Mouse (Mus musculus): ENCODE results near the gene Vil1. TPM values are rescaled to one million over a fixed set of nuclear protein-coding genes. Genes with fewer than 3 reads are reported as not detected.

The Vil1 gene
- polyA plus RNA-seq, 1 experiment from 2014 or later, result 0.28 TPM

GRCm38 (mm10) chr1:74397268-74397918, 11.8 kb upstream of the Vil1 start:
- H3K36me3 ChIP-seq, result peaks cover 19% of the 10 kb centered on the region
- peak overlapping the region; percentile 86 for H3K4me2 ChIP-seq (replicated peaks)
- peak overlapping the region; percentile 44 for H3K4me3 ChIP-seq
- peaks cover 18% of the 10 kb centered on the region for H3K4me1 ChIP-seq
- H3K9ac ChIP-seq (replicated peaks), result peak overlapping the region; percentile 72
- H3K9me3 ChIP-seq, result no peaks in the 10 kb centered on the region
- peak overlapping the region; percentile 73 for H3K27ac ChIP-seq (replicated peaks)
- H3K27me3 ChIP-seq, result no peaks in the 10 kb centered on the region
- ATAC-seq (ENCODE audit: low FRiP score, low read depth), result peak; percentile 89
- under 1% methylated on average over 41 of the region's 41 CpGs for WGBS

- H3K9ac ChIP-seq (replicated peaks), result peak overlapping the region; percentile 72
- H3K36me3 ChIP-seq, result peaks cover 19% of the 10 kb centered on the region
- H3K27ac ChIP-seq (replicated peaks), result peak overlapping the region; percentile 73
- WGBS, result 5% methylated on average over 11 of the region's 11 CpGs
- ATAC-seq (ENCODE audit: low FRiP score, low read depth), result peak; percentile 42
- peaks cover 12% of the 10 kb centered on the region for H3K4me1 ChIP-seq
- H3K9me3 ChIP-seq, result no peaks in the 10 kb centered on the region
- peak overlapping the region; percentile 86 for H3K4me2 ChIP-seq (replicated peaks)
- peak overlapping the region; percentile 44 for H3K4me3 ChIP-seq
- H3K27me3 ChIP-seq, result no peaks in the 10 kb centered on the region
Observed at GRCm38 (mm10) chr1:74397919-74398451, 11.2 kb upstream of the Vil1 start.

- Histone ChIP-seq H3K27me3 (no peaks in the 10 kb centered on the region), H3K9ac (replicated peaks) (no peak overlapping the region), H3K4me1 (peaks cover 7% of the 10 kb centered on the region; the same call in 1 of the 2 replicates), H3K36me3 (no peaks in the 10 kb centered on the region), H3K9me3 (no peaks in the 10 kb centered on the region), H3K4me2 (replicated peaks) (no peak overlapping the region), H3K27ac (replicated peaks) (no peak overlapping the region), H3K4me3 (no peak overlapping the region)
- WGBS, result 80% methylated on average over 3 of the region's 3 CpGs
- no peak for ATAC-seq (ENCODE audit: low FRiP score, low read depth)
Observed at GRCm38 (mm10) chr1:74400531-74400930, 8.6 kb upstream of the Vil1 start.

GRCm38 (mm10) chr1:74401015-74401702, 8.0 kb upstream of the Vil1 start:
- Histone ChIP-seq H3K4me3 (no peak overlapping the region), H3K27me3 (no peaks in the 10 kb centered on the region), H3K4me2 (replicated peaks) (no peak overlapping the region), H3K4me1 (peaks cover 7% of the 10 kb centered on the region; the same call in 1 of the 2 replicates), H3K36me3 (no peaks in the 10 kb centered on the region), H3K9me3 (no peaks in the 10 kb centered on the region), H3K9ac (replicated peaks) (no peak overlapping the region), H3K27ac (replicated peaks) (no peak overlapping the region)
- 53% methylated on average over 16 of the region's 16 CpGs for WGBS
- no peak for ATAC-seq (ENCODE audit: low FRiP score, low read depth)

- H3K27me3 ChIP-seq, result no peaks in the 10 kb centered on the region
- ATAC-seq (ENCODE audit: low FRiP score, low read depth), result no peak
- H3K27ac ChIP-seq (replicated peaks), result no peak overlapping the region
- H3K4me1 ChIP-seq, result no peaks in the 10 kb centered on the region
- no peak overlapping the region for H3K9ac ChIP-seq (replicated peaks)
- no peaks in the 10 kb centered on the region for H3K36me3 ChIP-seq
- H3K4me2 ChIP-seq (replicated peaks), result no peak overlapping the region
- 91% methylated on average over 4 of the region's 4 CpGs for WGBS
- no peak overlapping the region for H3K4me3 ChIP-seq
- no peaks in the 10 kb centered on the region for H3K9me3 ChIP-seq
Observed at GRCm38 (mm10) chr1:74404206-74404605, 5.0 kb upstream of the Vil1 start.

GRCm38 (mm10) chr1:74411753-74412325, 2.7 kb downstream of the Vil1 start:
- H3K36me3 ChIP-seq, result no peaks in the 10 kb centered on the region
- WGBS, result 58% methylated on average over 2 of the region's 2 CpGs
- no peak for ATAC-seq (ENCODE audit: low FRiP score, low read depth)

GRCm38 (mm10) chr1:74412711-74413110, 3.5 kb downstream of the Vil1 start:
- no peaks in the 10 kb centered on the region for H3K9me3 ChIP-seq
- no peaks in the 10 kb centered on the region for H3K36me3 ChIP-seq
- no peak overlapping the region for H3K27ac ChIP-seq (replicated peaks)
- 84% methylated on average over 8 of the region's 8 CpGs for WGBS
- no peaks in the 10 kb centered on the region for H3K4me1 ChIP-seq
- ATAC-seq (ENCODE audit: low FRiP score, low read depth), result no peak
- no peak overlapping the region for H3K9ac ChIP-seq (replicated peaks)
- no peak overlapping the region for H3K4me2 ChIP-seq (replicated peaks)
- no peak overlapping the region for H3K4me3 ChIP-seq
- no peaks in the 10 kb centered on the region for H3K27me3 ChIP-seq

More at GRCm38 (mm10) chr1:74411753-74412325, 2.7 kb downstream of the Vil1 start:
- no peak overlapping the region for H3K4me3 ChIP-seq
- no peaks in the 10 kb centered on the region for H3K27me3 ChIP-seq
- H3K9ac ChIP-seq (replicated peaks), result no peak overlapping the region
- no peak overlapping the region for H3K27ac ChIP-seq (replicated peaks)
- no peaks in the 10 kb centered on the region for H3K9me3 ChIP-seq
- no peak overlapping the region for H3K4me2 ChIP-seq (replicated peaks)
- no peaks in the 10 kb centered on the region for H3K4me1 ChIP-seq

- H3K27me3 ChIP-seq, result no peaks in the 10 kb centered on the region
- no peaks in the 10 kb centered on the region for H3K36me3 ChIP-seq
- H3K27ac ChIP-seq (replicated peaks), result no peak overlapping the region
- H3K9me3 ChIP-seq, result no peaks in the 10 kb centered on the region
- no peak for ATAC-seq (ENCODE audit: low FRiP score, low read depth)
- no peak overlapping the region for H3K9ac ChIP-seq (replicated peaks)
- WGBS, result 44% methylated on average over 4 of the region's 4 CpGs
- no peak overlapping the region for H3K4me2 ChIP-seq (replicated peaks)
- 0 out of 2 replicates have a peak, but pooled peaks cover 6% of the 10 kb centered on the region for H3K4me1 ChIP-seq
- H3K4me3 ChIP-seq, result no peak overlapping the region
Observed at GRCm38 (mm10) chr1:74415143-74415542, 6.0 kb downstream of the Vil1 start.

GRCm38 (mm10) chr1:74418747-74419439, 9.7 kb downstream of the Vil1 start:
- no peak for ATAC-seq (ENCODE audit: low FRiP score, low read depth)
- H3K4me1 ChIP-seq, result peaks cover 12% of the 10 kb centered on the region; the same call in 1 of the 2 replicates
- no peaks in the 10 kb centered on the region for H3K9me3 ChIP-seq
- H3K9ac ChIP-seq (replicated peaks), result no peak overlapping the region
- no peak overlapping the region for H3K27ac ChIP-seq (replicated peaks)
- WGBS, result 83% methylated on average over 17 of the region's 17 CpGs
- H3K4me3 ChIP-seq, result no peak overlapping the region
- H3K27me3 ChIP-seq, result no peaks in the 10 kb centered on the region
- no peak overlapping the region for H3K4me2 ChIP-seq (replicated peaks)
- H3K36me3 ChIP-seq, result no peaks in the 10 kb centered on the region

- 80% methylated on average over 9 of the region's 9 CpGs for WGBS
- Histone ChIP-seq H3K9me3 (no peaks in the 10 kb centered on the region), H3K4me3 (no peak overlapping the region), H3K27ac (replicated peaks) (no peak overlapping the region), H3K9ac (replicated peaks) (no peak overlapping the region), H3K4me2 (replicated peaks) (no peak overlapping the region), H3K27me3 (no peaks in the 10 kb centered on the region), H3K4me1 (peaks cover 12% of the 10 kb centered on the region; the same call in 1 of the 2 replicates), H3K36me3 (no peaks in the 10 kb centered on the region)
- ATAC-seq (ENCODE audit: low FRiP score, low read depth), result no peak
Observed at GRCm38 (mm10) chr1:74419440-74419794, 10.2 kb downstream of the Vil1 start.

GRCm38 (mm10) chr1:74423147-74423546, 14.0 kb downstream of the Vil1 start:
- Histone ChIP-seq H3K27me3 (no peaks in the 10 kb centered on the region), H3K9me3 (no peaks in the 10 kb centered on the region), H3K4me2 (replicated peaks) (no peak overlapping the region), H3K27ac (replicated peaks) (no peak overlapping the region), H3K4me1 (peaks cover 12% of the 10 kb centered on the region; the same call in 1 of the 2 replicates), H3K4me3 (no peak overlapping the region), H3K9ac (replicated peaks) (no peak overlapping the region), H3K36me3 (no peaks in the 10 kb centered on the region)
- WGBS, result 33% methylated on average over 8 of the region's 8 CpGs
- no peak for ATAC-seq (ENCODE audit: low FRiP score, low read depth)

Data from midbrain, embryonic 12.5 days (tissue).